Mouse (Mus musculus) liver, postnatal 0 days (tissue): ENCODE measurements around the gene Agpat1.

Source experiments
- CTCF ChIP-seq: sonication (generic); IDR thresholded peaks from 2 replicates; pipeline ENCODE4 v1.5.1; 2016; ENCODE audit warnings: antibody characterized with exemption, low read depth
- EP300 ChIP-seq: IDR thresholded peaks from 2 replicates; pipeline ENCODE4 v1.6.1; 2016; ENCODE audit warnings: antibody characterized with exemption, low read depth, mild to moderate bottlenecking

- TF ChIP-seq CTCF: no peak
- TF ChIP-seq EP300: no peak
Measured at GRCm38 (mm10) chr17:34655160-34655559, 51.1 kb downstream of the Agpat1 start.
